Mouse (Mus musculus): ENCODE data around the gene Prkce.

GRCm38 (mm10) chr17:86162672-86163071 lies 4.9 kb upstream of the Prkce start:
- TF ChIP-seq POLR2A (IDR thresholded peaks at IDR 0.05; ENCODE audit: insufficient read depth, low read depth, low read length) (no peak), CTCF (IDR thresholded peaks at IDR 0.05) (no peak)
